Mouse (Mus musculus) hindbrain, embryonic 13.5 days (tissue): ENCODE results near the gene Kcna10. TPM values are rescaled to one million over a fixed set of nuclear protein-coding genes. Genes with fewer than 3 reads are reported as not detected.

ENCODE experiments used
- ATAC-seq: fragments of 200-750 bp; cut with Nextera tagmentation; 2 replicates; pipeline ENCODE4 v1.8.0; 2017; ENCODE audit warnings: moderate TSS enrichment; ENCODE audit not compliant: low FRiP score
- H3K27ac ChIP-seq: fragments of 300-500 bp; sonication (generic); 2 replicates; pipeline ENCODE4 v1.5.1; 2015; ENCODE audit warnings: inconsistent platforms, mild to moderate bottlenecking, moderate library complexity
- H3K27me3 ChIP-seq: fragments of 300-500 bp; sonication (generic); 2 replicates; pipeline ENCODE4 v1.6.1; 2015; ENCODE audit warnings: mild to moderate bottlenecking, inconsistent platforms
- H3K36me3 ChIP-seq: fragments of 300-500 bp; sonication (generic); 2 replicates; pipeline ENCODE4 v1.6.1; 2015; ENCODE audit warnings: mild to moderate bottlenecking, inconsistent platforms
- H3K4me1 ChIP-seq: fragments of 300-500 bp; sonication (generic); replicated peaks from 2 replicates; pipeline ENCODE4 v1.6.1; 2015; ENCODE audit warnings: inconsistent platforms
- H3K4me2 ChIP-seq: fragments of 300-500 bp; sonication (generic); 2 replicates; pipeline ENCODE4 v1.6.1; 2015; ENCODE audit warnings: inconsistent platforms, mild to moderate bottlenecking, moderate library complexity
- H3K4me3 ChIP-seq: fragments of 300-500 bp; sonication (generic); 2 replicates; pipeline ENCODE4 v1.5.1; 2015; ENCODE audit warnings: mild to moderate bottlenecking, inconsistent platforms
- H3K9ac ChIP-seq: fragments of 300-500 bp; sonication (generic); 2 replicates; pipeline ENCODE4 v1.6.1; 2015; ENCODE audit warnings: mild to moderate bottlenecking, inconsistent platforms
- H3K9me3 ChIP-seq: fragments of 300-500 bp; sonication (generic); 2 replicates; pipeline ENCODE4 v1.6.1; 2016; ENCODE audit warnings: inconsistent platforms
- WGBS: fragments of 180-500 bp; shearing (Covaris S2); methylation state at CpG from one replicate; pipeline ENCODE4 v1.1.7; 2015; 5-methylcytosine and 5-hydroxymethylcytosine counted together
- polyA plus RNA-seq: library from polyadenylated mRNA; unstranded; fragments of >200 nt; fragmentation: Nextera tagmentation; extraction: Ambion mirVana; gene quantifications from 2 replicates; pipeline ENCODE4 v1.2.1, GENCODE M21; 2015

Kcna10 gene
- polyA plus RNA-seq: not detected in 2 replicates

- Histone ChIP-seq H3K4me2 (no peak within 1 kb of the TSS), H3K4me1 (no peaks in the 10 kb centered on the region), H3K9me3 (no peaks in the 10 kb centered on the region), H3K4me3 (no peak within 1 kb of the TSS), H3K27me3 (no peaks in the 10 kb centered on the region), H3K27ac (no peak within 1 kb of the TSS), H3K36me3 (no peaks in the 10 kb centered on the region), H3K9ac (no peak within 1 kb of the TSS)
- ATAC-seq: no peak
- 92% methylated on average over 1 of the region's 1 CpGs for WGBS
Observed at GRCm38 (mm10) chr3:107182756-107183155, at the start of gene Kcna10. Gene Kcna10, plus strand, starts transcription at chr3:107183056.

- Histone ChIP-seq H3K27me3 (no peaks in the 10 kb centered on the region), H3K4me1 (peaks cover 7% of the 10 kb centered on the region), H3K9ac (no peak overlapping the region), H3K4me3 (no peak overlapping the region), H3K27ac (no peak overlapping the region), H3K4me2 (no peak overlapping the region), H3K9me3 (no peaks in the 10 kb centered on the region), H3K36me3 (no peaks in the 10 kb centered on the region)
- ATAC-seq: no peak
- WGBS: 91% methylated on average over 3 of the region's 3 CpGs
Observed at GRCm38 (mm10) chr3:107134457-107134856, 48.4 kb upstream of the Kcna10 start.

- no peak overlapping the region for H3K27ac ChIP-seq
Observed at GRCm38 (mm10) chr3:107147126-107147525, 35.7 kb upstream of the Kcna10 start.

GRCm38 (mm10) chr3:107149006-107149405 is 33.9 kb upstream of the Kcna10 start:
- H3K27me3 ChIP-seq: no peaks in the 10 kb centered on the region
- H3K36me3 ChIP-seq: no peaks in the 10 kb centered on the region
- H3K27ac ChIP-seq: no peak overlapping the region
- ATAC-seq: no peak
- 73% methylated on average over 3 of the region's 3 CpGs for WGBS
- peaks cover 21% of the 10 kb centered on the region for H3K4me1 ChIP-seq
- H3K9ac ChIP-seq: no peak overlapping the region
- no peak overlapping the region for H3K4me3 ChIP-seq
- H3K9me3 ChIP-seq: no peaks in the 10 kb centered on the region
- no peak overlapping the region for H3K4me2 ChIP-seq

More at GRCm38 (mm10) chr3:107147126-107147525, 35.7 kb upstream of the Kcna10 start:
- Histone ChIP-seq H3K9me3 (no peaks in the 10 kb centered on the region), H3K27me3 (no peaks in the 10 kb centered on the region), H3K36me3 (no peaks in the 10 kb centered on the region), H3K9ac (no peak overlapping the region), H3K4me2 (no peak overlapping the region), H3K4me3 (no peak overlapping the region), H3K4me1 (peaks cover 21% of the 10 kb centered on the region)
- ATAC-seq: no peak
- WGBS: 51% methylated on average over 7 of the region's 7 CpGs

GRCm38 (mm10) chr3:107150469-107150868 is 32.4 kb upstream of the Kcna10 start:
- no peak overlapping the region for H3K9ac ChIP-seq
- no peaks in the 10 kb centered on the region for H3K36me3 ChIP-seq
- peak; percentile 70 for ATAC-seq
- WGBS: 41% methylated on average over 3 of the region's 3 CpGs
- H3K4me2 ChIP-seq: no peak overlapping the region
- no peaks in the 10 kb centered on the region for H3K9me3 ChIP-seq
- H3K27ac ChIP-seq: peak overlapping the region; percentile 49
- H3K27me3 ChIP-seq: no peaks in the 10 kb centered on the region
- no peak overlapping the region for H3K4me3 ChIP-seq
- peaks cover 21% of the 10 kb centered on the region for H3K4me1 ChIP-seq

- WGBS: 38% methylated on average over 7 of the region's 7 CpGs
- peak; percentile 75 for ATAC-seq
- Histone ChIP-seq H3K27ac (peak overlapping the region; percentile 49), H3K27me3 (no peaks in the 10 kb centered on the region), H3K9me3 (no peaks in the 10 kb centered on the region), H3K36me3 (no peaks in the 10 kb centered on the region), H3K4me3 (no peak overlapping the region), H3K4me2 (no peak overlapping the region), H3K4me1 (peaks cover 21% of the 10 kb centered on the region), H3K9ac (no peak overlapping the region)
Observed at GRCm38 (mm10) chr3:107150872-107151540, 31.9 kb upstream of the Kcna10 start.

GRCm38 (mm10) chr3:107153772-107154655 is 28.8 kb upstream of the Kcna10 start:
- Histone ChIP-seq H3K9ac (no peak overlapping the region), H3K9me3 (no peaks in the 10 kb centered on the region), H3K4me3 (no peak overlapping the region), H3K27me3 (no peaks in the 10 kb centered on the region), H3K4me1 (peaks cover 21% of the 10 kb centered on the region), H3K27ac (no peak overlapping the region), H3K36me3 (no peaks in the 10 kb centered on the region), H3K4me2 (no peak overlapping the region)
- 91% methylated on average over 11 of the region's 11 CpGs for WGBS
- no peak for ATAC-seq

GRCm38 (mm10) chr3:107158856-107159255 is 24.0 kb upstream of the Kcna10 start:
- no peaks in the 10 kb centered on the region for H3K36me3 ChIP-seq
- no peaks in the 10 kb centered on the region for H3K9me3 ChIP-seq
- 83% methylated on average over 7 of the region's 7 CpGs for WGBS
- peaks cover 9% of the 10 kb centered on the region for H3K4me1 ChIP-seq
- no peak overlapping the region for H3K4me3 ChIP-seq
- H3K27me3 ChIP-seq: 0 out of 2 replicates have a peak, but pooled peaks cover 3% of the 10 kb centered on the region
- no peak overlapping the region for H3K4me2 ChIP-seq
- no peak overlapping the region for H3K9ac ChIP-seq
- no peak overlapping the region for H3K27ac ChIP-seq
- ATAC-seq: no peak

- ATAC-seq: no peak
- H3K9me3 ChIP-seq: no peaks in the 10 kb centered on the region
- peaks cover 9% of the 10 kb centered on the region for H3K4me1 ChIP-seq
- peak overlapping the region; percentile 51 for H3K4me2 ChIP-seq
- no peaks in the 10 kb centered on the region for H3K36me3 ChIP-seq
- no peak overlapping the region for H3K9ac ChIP-seq
- 0 out of 2 replicates have a peak overlapping the region, but pooled peaks have one; percentile 26 for H3K4me3 ChIP-seq
- no peak overlapping the region for H3K27ac ChIP-seq
- WGBS: 64% methylated on average over 3 of the region's 3 CpGs
- 0 out of 2 replicates have a peak, but pooled peaks cover 3% of the 10 kb centered on the region for H3K27me3 ChIP-seq
Observed at GRCm38 (mm10) chr3:107159418-107159817, 23.4 kb upstream of the Kcna10 start.

- no peak overlapping the region for H3K27ac ChIP-seq
- H3K36me3 ChIP-seq: no peaks in the 10 kb centered on the region
- H3K9me3 ChIP-seq: no peaks in the 10 kb centered on the region
- 3% methylated on average over 17 of the region's 17 CpGs for WGBS
- peak overlapping the region; percentile 26 for H3K4me3 ChIP-seq
- peak overlapping the region; percentile 59; the same call in 1 of the 2 replicates for H3K9ac ChIP-seq
- peak; percentile 44 for ATAC-seq
- 0 out of 2 replicates have a peak, but pooled peaks cover 3% of the 10 kb centered on the region for H3K27me3 ChIP-seq
- peak overlapping the region; percentile 51 for H3K4me2 ChIP-seq
- peaks cover 9% of the 10 kb centered on the region for H3K4me1 ChIP-seq
Observed at GRCm38 (mm10) chr3:107159859-107160324, 23.0 kb upstream of the Kcna10 start.

GRCm38 (mm10) chr3:107162741-107163140 is 20.1 kb upstream of the Kcna10 start:
- Histone ChIP-seq H3K4me3 (no peak overlapping the region), H3K27ac (no peak overlapping the region), H3K4me2 (no peak overlapping the region), H3K27me3 (0 out of 2 replicates have a peak, but pooled peaks cover 3% of the 10 kb centered on the region), H3K36me3 (no peaks in the 10 kb centered on the region), H3K9ac (no peak overlapping the region), H3K4me1 (peaks cover 9% of the 10 kb centered on the region), H3K9me3 (no peaks in the 10 kb centered on the region)
- 82% methylated on average over 2 of the region's 2 CpGs for WGBS
- no peak for ATAC-seq

GRCm38 (mm10) chr3:107169552-107169951 is 13.3 kb upstream of the Kcna10 start:
- no peak overlapping the region for H3K9ac ChIP-seq
- no peaks in the 10 kb centered on the region for H3K36me3 ChIP-seq
- no peaks in the 10 kb centered on the region for H3K4me1 ChIP-seq
- 79% methylated on average over 2 of the region's 2 CpGs for WGBS
- H3K27ac ChIP-seq: no peak overlapping the region
- H3K4me3 ChIP-seq: no peak overlapping the region
- H3K9me3 ChIP-seq: no peaks in the 10 kb centered on the region
- no peak for ATAC-seq
- H3K4me2 ChIP-seq: no peak overlapping the region
- H3K27me3 ChIP-seq: no peaks in the 10 kb centered on the region
